Mouse (Mus musculus) thymus, adult 2 months (tissue): Measurements from ENCODE around the gene Tmem163.

Source experiments
- CTCF ChIP-seq: fragments of 200-500 bp; IDR thresholded peaks from 2 replicates; pipeline ENCODE4 v1.5.1; 2012; ENCODE audit warnings: mild to moderate bottlenecking, control low read depth, low read length, moderate library complexity, borderline replicate concordance; ENCODE audit not compliant: control insufficient read depth, poor library complexity, insufficient read depth; ENCODE audit errors: extremely low read depth
- POLR2A ChIP-seq: fragments of 200-500 bp; IDR thresholded peaks from 2 replicates; pipeline ENCODE4 v1.6.1; 2012; ENCODE audit warnings: mild to moderate bottlenecking, low read length, control low read depth, moderate library complexity; ENCODE audit not compliant: control insufficient read depth, poor library complexity, insufficient read depth; ENCODE audit errors: extremely low read depth

DNA sequence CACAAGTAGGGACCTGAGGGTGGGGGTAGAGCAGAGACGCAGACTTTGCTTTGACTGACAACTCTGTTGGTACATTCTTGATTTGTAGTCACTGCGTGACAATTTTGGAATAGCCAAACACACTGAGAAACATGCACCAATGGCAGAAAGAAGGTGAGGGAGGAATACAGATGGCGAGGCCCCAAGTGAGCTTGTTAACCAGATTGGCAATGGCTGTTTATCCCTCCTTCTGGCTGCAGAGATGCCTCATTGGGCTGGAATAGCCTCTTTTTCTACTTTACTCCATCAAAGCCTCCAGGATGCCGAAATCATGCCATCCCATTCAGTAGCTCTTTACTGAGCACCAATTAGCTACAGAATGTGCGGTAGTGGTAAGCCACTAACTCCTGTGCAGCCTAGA is 203.6 kb downstream of the Tmem163 start:
- TF ChIP-seq CTCF (no peak), POLR2A (no peak)
